ENCODE assay signal across 11 mouse cellular contexts in genomic region chr16:38651721-38652231, GRCm38 (mm10).
DNase-seq lines count a peak whose midpoint lies in the region; ATAC-seq and TF ChIP-seq lines count a peak whose summit lies in the region.
"Had no signal": no experiment of that assay in that cellular context is flagged by ENCODE, and none has a peak within 500 bp of the region (broad histone marks: within the 10 kb centered on the region; RNA-seq: fewer than 3 reads in every experiment).

No protein-coding gene starts in this region.

- H3K9ac ChIP-seq in liver, adult 2 months (ENCODE audit: low read depth, low read length): no peak overlapping the region
- no peak overlapping the region for H3K9ac ChIP-seq in heart, embryonic 15.5 days
- H3K9ac ChIP-seq in stomach, embryonic 16.5 days (ENCODE audit: low read length): no peak overlapping the region
- H3K9ac ChIP-seq: limb, embryonic 12.5 days; neural tube, embryonic 13.5 days had no signal

- no peaks in the 10 kb centered on the region for H3K79me2 ChIP-seq in liver, adult 2 months (ENCODE audit: control insufficient read depth, insufficient read depth, low read length)

- no peak for TF ChIP-seq POLR2A in liver, adult 2 months (IDR thresholded peaks at IDR 0.05; ENCODE audit: extremely low read depth, insufficient read depth, low read length)

- peak; percentile 33 for ATAC-seq in heart, embryonic 15.5 days (replicated peaks; ENCODE audit: insufficient number of reproducible peaks, insufficient read depth, low FRiP score, low read depth)
- no peak for ATAC-seq in stomach, embryonic 16.5 days (ENCODE audit: insufficient read depth, low FRiP score)

- TF ChIP-seq CTCF in liver, adult 2 months (IDR thresholded peaks at IDR 0.05; ENCODE audit: low read depth, low read length): no peak

- peak overlapping the region; percentile 79 for H3K27ac ChIP-seq in liver, adult 2 months (replicated peaks; ENCODE audit: insufficient read depth, low read depth, low read length)
- H3K27ac ChIP-seq in heart, embryonic 15.5 days: peak overlapping the region; percentile 92
- H3K27ac ChIP-seq in stomach, embryonic 16.5 days (ENCODE audit: low read length): peak overlapping the region; percentile 32; the same call in 1 of the 2 replicates
- H3K27ac ChIP-seq: limb, embryonic 12.5 days had no signal

- H3K27me3 ChIP-seq in liver, adult 2 months (ENCODE audit: control insufficient read depth, insufficient read depth, low read length): no peaks in the 10 kb centered on the region
- H3K27me3 ChIP-seq in heart, embryonic 15.5 days: no peaks in the 10 kb centered on the region
- no peaks in the 10 kb centered on the region for H3K27me3 ChIP-seq in stomach, embryonic 16.5 days (ENCODE audit: control insufficient read depth, insufficient read depth, low read length)
- H3K27me3 ChIP-seq: limb, embryonic 12.5 days; neural tube, embryonic 13.5 days had no signal

- DNase-seq in liver, adult 2 months (ENCODE audit: extremely low read depth, low read depth, low spot score): peak; percentile 6
- DNase-seq in liver: no peak
- DNase-seq in kidney, postnatal 25 days: peak; percentile 37 to 65
- DNase-seq in right cerebral cortex, adult 2 months (ENCODE audit: low spot score in 2 of 2): no peak
- DNase-seq in frontal cortex, postnatal 36 days (ENCODE audit: low spot score in 2 of 2): no peak
- DNase-seq in cerebellum, postnatal 4 days (ENCODE audit: low spot score in 2 of 2): no peak
- DNase-seq: thymus, postnatal 4 days had no signal

- no peaks in the 10 kb centered on the region for H3K9me3 ChIP-seq in heart, embryonic 15.5 days (replicated peaks)
- no peaks in the 10 kb centered on the region for H3K9me3 ChIP-seq in stomach, embryonic 16.5 days (replicated peaks; ENCODE audit: control insufficient read depth, low read length)
- H3K9me3 ChIP-seq: limb, embryonic 12.5 days; neural tube, embryonic 13.5 days had no signal

- peaks cover 7% of the 10 kb centered on the region for H3K4me1 ChIP-seq in liver, adult 2 months (ENCODE audit: control insufficient read depth, insufficient read depth, low read length)
- peaks cover 74% of the 10 kb centered on the region for H3K4me1 ChIP-seq in heart, embryonic 15.5 days (replicated peaks)
- peaks cover 42% of the 10 kb centered on the region for H3K4me1 ChIP-seq in stomach, embryonic 16.5 days (ENCODE audit: control insufficient read depth, insufficient read depth, low read length)

- no peak overlapping the region for H3K4me3 ChIP-seq in liver, adult 2 months (ENCODE audit: insufficient read depth, low read depth, low read length)
- no peak overlapping the region for H3K4me3 ChIP-seq in heart, embryonic 15.5 days
- H3K4me3 ChIP-seq in stomach, embryonic 16.5 days (replicated peaks; ENCODE audit: low read length): no peak overlapping the region
- H3K4me3 ChIP-seq: limb, embryonic 12.5 days; neural tube, embryonic 13.5 days had no signal

- H3K36me3 ChIP-seq in liver, adult 2 months (ENCODE audit: control insufficient read depth, insufficient read depth, low read length): no peaks in the 10 kb centered on the region
- no peaks in the 10 kb centered on the region for H3K36me3 ChIP-seq in heart, embryonic 15.5 days
- no peaks in the 10 kb centered on the region for H3K36me3 ChIP-seq in stomach, embryonic 16.5 days (ENCODE audit: control insufficient read depth, insufficient read depth, low read length)
- H3K36me3 ChIP-seq: limb, embryonic 12.5 days; neural tube, embryonic 13.5 days had no signal

- WGBS in liver, adult 2 months: 74% methylated on average over 10 of the region's 10 CpGs
- WGBS in heart, embryonic 15.5 days: 62% methylated on average over 10 of the region's 10 CpGs
- WGBS in stomach, embryonic 16.5 days: 76% methylated on average over 10 of the region's 10 CpGs

- H3K4me2 ChIP-seq in heart, embryonic 15.5 days: peak overlapping the region; percentile 42
- no peak overlapping the region for H3K4me2 ChIP-seq in stomach, embryonic 16.5 days (ENCODE audit: low read depth, low read length)
- H3K4me2 ChIP-seq: limb, embryonic 12.5 days; neural tube, embryonic 13.5 days had no signal

Comparison
In these comparisons a context has a peak if more than half of its experiments do, and no peak if none do; other contexts are left out.
1. DNase-seq: peak in liver, adult 2 months (single experiment) and kidney, postnatal 25 days (2 of 2); none in liver (single experiment), right cerebral cortex, adult 2 months (0 of 2), frontal cortex, postnatal 36 days (0 of 2) and cerebellum, postnatal 4 days (0 of 2).
2. H3K27ac ChIP-seq: peak in every context shown above with its lines; median percentile 92 in heart, embryonic 15.5 days; 79 in liver, adult 2 months; 32 in stomach, embryonic 16.5 days.